Mouse (Mus musculus) right cerebral cortex, postnatal 36 days (tissue): ENCODE measurements around the gene Cdk11b.
"Not testable (repeated sequence)": the region's sequence is repeated elsewhere in the genome, so short reads cannot be mapped to it uniquely, and the experiment has no call there.

ENCODE experiments used
- DNase-seq, 2 experiments: peaks; one replicate each; pipeline ENCODE4 v3.0.0; 2022; ENCODE audit warnings: low spot score in 2 of 2, mixed read lengths in 1 of 2

The Cdk11b gene

GRCm38 (mm10) chr4:155605132-155605531 is 19.5 kb upstream of the Cdk11b start:
- DNase-seq: no peak

- no peak for DNase-seq
Measured at GRCm38 (mm10) chr4:155606825-155607224, 17.8 kb upstream of the Cdk11b start.

GRCm38 (mm10) chr4:155611860-155612259 is 12.8 kb upstream of the Cdk11b start:
- no peak for DNase-seq

GRCm38 (mm10) chr4:155613264-155613663 is 11.4 kb upstream of the Cdk11b start:
- no peak for DNase-seq

DNA sequence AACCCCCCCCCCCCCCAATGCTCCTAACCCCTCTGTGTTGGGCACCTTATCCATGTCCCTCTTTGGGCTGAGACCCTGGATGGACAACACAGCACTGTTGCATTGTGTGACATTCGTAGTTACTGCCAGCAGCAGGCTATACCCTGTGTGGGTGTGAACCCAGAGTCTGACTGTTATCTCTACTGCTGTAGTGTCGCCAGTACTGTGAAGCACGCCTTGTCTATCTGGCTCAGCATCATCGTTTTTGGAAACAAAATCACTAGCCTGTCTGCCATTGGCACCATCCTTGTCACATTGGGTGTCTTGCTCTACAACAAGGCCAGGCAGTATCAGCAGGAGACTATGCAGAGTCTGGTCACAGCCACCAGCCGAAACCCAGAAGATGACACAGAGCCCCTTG is 6.3 kb upstream of the Cdk11b start:
- no peak for DNase-seq

DNA sequence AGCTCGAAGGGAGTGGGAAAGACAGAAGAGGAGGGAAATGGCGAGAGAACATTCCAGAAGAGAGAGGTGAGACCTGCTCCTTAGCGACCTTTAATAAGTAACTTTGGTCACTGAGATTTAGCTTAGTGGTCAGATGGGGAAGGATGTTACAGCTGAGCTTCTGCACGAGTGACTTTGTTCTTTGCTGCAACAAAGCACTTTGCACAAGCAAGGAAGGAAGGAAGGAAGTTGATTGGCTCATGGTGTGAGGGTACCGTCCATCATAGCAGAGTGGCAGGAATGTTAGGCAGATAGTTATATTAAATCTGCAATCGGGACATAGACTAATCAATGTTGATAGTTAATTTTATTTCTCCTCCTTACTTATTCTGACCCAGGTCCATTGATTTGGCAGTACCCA is 5.6 kb downstream of the Cdk11b start:
- DNase-seq: no peak

DNA sequence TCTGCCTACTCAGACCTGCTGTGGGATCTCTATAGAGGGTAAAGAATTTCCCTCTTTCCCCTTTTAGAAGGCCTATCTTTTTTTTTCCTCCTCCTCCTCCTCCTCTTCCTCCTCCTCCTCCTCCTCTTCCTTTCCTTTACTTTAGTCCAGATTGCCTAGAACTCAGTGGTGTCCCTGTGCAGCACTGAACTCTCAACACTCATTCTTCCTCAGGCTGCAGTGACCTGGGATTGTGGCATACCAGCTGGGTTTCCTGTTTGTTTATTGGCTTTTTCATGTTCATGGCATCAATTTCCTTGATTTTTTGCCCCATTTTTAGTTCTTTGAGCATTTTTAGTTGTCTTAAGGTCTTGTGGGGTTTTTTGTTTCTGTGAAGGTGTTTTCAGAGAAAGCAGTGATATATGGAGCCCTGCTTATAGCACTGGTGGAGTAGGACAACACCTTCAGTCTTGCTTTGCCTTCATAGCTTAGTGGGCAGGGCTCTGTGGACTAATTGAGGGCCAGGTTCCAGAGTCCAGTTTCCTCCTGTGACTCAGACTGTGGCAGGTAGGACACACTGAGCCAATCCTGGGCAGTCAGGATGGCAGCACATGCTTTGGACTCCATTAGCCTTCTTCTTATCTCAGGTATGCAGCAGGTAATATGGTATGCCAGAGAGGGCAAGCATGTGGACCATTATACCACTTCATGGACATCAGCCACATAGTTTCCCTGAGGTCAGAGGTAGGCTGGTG is 11.3 kb downstream of the Cdk11b start:
- DNase-seq: no peak

DNA sequence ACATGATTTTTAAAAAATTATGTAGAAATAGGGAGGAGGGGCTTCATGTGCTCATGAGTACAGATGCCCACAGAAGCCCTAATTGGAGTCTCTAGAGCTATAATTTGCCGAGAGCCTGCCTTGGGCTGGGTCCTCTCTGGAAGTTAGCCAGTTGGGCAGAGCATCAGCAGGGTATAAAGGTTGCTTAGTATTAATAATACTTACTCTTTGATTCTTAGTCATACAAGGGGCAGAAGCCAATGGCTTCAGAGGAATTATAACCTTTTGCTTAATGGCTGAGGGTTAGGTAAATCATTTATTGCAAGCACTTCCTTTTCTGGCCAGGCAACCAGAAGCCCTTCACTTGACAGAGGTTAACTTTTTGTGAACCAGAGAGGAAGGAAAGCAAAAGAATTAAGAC is 18.9 kb downstream of the Cdk11b start:
- DNase-seq: no peak

- not testable (repeated sequence) for DNase-seq
Measured at GRCm38 (mm10) chr4:155645308-155645707, 20.7 kb downstream of the Cdk11b start, which contains the start of gene Gm10563. Gene Gm10563 (minus strand): TSS chr4:155645408.

GRCm38 (mm10) chr4:155645721-155646120 is 21.1 kb downstream of the Cdk11b start:
- DNase-seq: no peak

DNA sequence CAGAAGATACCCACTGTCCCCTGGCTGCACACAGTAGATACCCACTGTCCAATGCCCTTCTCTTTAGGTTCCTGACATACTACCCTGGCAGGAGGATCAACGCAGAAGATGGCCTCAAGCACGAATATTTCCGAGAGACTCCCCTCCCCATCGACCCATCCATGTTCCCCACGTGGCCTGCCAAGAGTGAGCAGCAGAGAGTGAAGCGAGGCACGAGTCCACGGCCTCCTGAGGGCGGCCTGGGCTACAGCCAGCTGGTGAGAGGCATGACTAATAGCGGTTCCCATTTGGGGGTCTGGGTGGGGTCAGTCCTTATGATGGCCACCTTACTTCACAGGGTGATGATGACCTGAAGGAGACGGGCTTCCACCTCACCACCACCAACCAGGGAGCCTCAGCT is 24.7 kb downstream of the Cdk11b start:
- DNase-seq: no peak

GRCm38 (mm10) chr4:155651553-155652269 is 27.1 kb downstream of the Cdk11b start:
- DNase-seq: no peak

DNA sequence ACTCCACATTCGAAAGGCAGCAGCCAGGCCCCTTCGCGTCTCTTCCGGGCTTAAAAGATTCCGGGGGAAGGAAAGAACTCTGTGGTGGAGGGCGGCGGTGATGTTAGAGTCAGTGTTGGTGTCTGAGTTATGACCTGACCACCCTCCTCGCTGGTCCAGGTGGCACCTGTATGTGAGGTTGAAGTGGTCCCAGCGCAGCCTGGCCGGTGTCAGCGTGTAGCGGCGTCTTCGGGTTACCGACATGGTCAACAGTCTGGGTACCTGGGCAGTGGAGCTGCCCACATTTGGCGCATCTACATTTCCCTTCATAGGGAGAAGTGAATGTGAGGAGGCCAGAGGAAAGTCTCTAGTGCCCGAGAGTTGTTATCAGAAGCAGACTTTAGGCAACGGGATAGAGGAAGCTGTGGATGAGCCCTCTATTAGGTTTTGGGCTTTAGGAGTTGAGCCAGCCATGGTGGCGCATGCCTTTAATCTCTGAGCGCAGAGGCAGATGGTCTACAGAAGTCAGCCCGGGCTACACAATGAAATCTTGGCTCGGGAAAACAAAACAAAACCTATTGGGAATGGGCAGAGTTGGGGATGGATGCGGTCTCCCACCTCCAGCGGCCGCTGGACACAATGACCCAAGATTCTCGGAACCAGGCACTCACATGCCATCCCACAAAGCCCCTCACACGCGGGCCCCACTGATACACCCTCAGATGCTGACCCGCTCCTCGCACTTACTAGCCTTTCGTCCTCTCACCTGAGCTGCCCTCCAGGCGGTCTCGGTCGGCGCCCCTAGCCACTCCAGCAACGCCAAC is 27.8 kb downstream of the Cdk11b start:
- no peak for DNase-seq

GRCm38 (mm10) chr4:155653086-155653450 is 28.4 kb downstream of the Cdk11b start, which contains the start of gene Mmp23:
Gene Mmp23 (minus strand): TSS chr4:155653384.
- no peak for DNase-seq

GRCm38 (mm10) chr4:155653451-155654182 is 29.0 kb downstream of the Cdk11b start:
- DNase-seq: no peak

GRCm38 (mm10) chr4:155654183-155654455 is 29.5 kb downstream of the Cdk11b start:
- no peak for DNase-seq

- DNase-seq: no peak
Measured at GRCm38 (mm10) chr4:155654456-155655298, 30.0 kb downstream of the Cdk11b start.

GRCm38 (mm10) chr4:155656214-155656751 is 31.6 kb downstream of the Cdk11b start:
- no peak for DNase-seq

GRCm38 (mm10) chr4:155658961-155659360 is 34.3 kb downstream of the Cdk11b start:
- DNase-seq: no peak

- no peak for DNase-seq
Measured at GRCm38 (mm10) chr4:155660641-155661040, 36.0 kb downstream of the Cdk11b start.

DNA sequence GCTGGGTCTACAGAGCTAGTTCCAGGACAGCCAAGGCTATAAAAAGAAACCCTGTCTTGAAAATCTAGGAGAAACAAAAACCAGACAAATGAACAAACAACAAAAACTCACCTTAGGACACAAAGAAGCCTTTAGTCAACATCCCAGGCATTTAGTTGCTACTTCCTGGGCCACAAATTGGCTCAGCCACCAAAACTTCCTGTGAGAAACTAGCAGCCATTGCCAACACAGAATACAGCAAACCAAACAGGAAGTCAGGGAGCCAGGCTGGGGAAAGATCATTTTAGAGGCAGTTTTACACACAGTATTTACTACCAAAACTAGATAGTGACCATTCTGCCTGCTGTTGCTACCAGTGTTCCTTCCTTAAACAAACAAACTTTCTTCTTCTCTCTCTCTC is 42.2 kb downstream of the Cdk11b start:
- DNase-seq: no peak
